Mouse (Mus musculus) central nervous system, embryonic 14 days (tissue): ENCODE data around the gene Arfgap2. TPM values are rescaled to one million over a fixed set of nuclear protein-coding genes. Genes with fewer than 3 reads are reported as not detected.

Experiments used
- polyA plus RNA-seq: library from polyadenylated mRNA; depleted of rRNA; stranded (reverse); fragments of >200 nt; gene quantifications from 2 replicates; pipeline ENCODE4 v1.2.3, GENCODE M21; 2012; rRNA removed

Arfgap2 gene
- 37.8 and 40.4 TPM in 2 replicates for polyA plus RNA-seq

GRCm38 (mm10) chr2:91264711-91265681 lies at the start of gene Arfgap2:
Gene Arfgap2 (plus strand): TSS chr2:91264974.

GRCm38 (mm10) chr2:91236601-91237510 lies 27.9 kb upstream of the Arfgap2 start, which contains the start of gene Ddb2:
Gene Ddb2 (minus strand): TSS chr2:91236982.

GRCm38 (mm10) chr2:91255661-91256150 lies 9.1 kb upstream of the Arfgap2 start, which contains the start of gene Pacsin3:
Gene Pacsin3 (plus strand): TSS chr2:91255954.

Other genes starting within 250 kb of the Arfgap2 start
- gene Rapsn, start 229.4 kb upstream of the Arfgap2 start, polyA plus RNA-seq: 0.87 and 3.8 TPM in 2 replicates
- gene Psmc3, start 211.0 kb upstream of the Arfgap2 start, polyA plus RNA-seq: 189 and 195 TPM in 2 replicates
- 50.2 and 64.7 TPM in 2 replicates for gene Slc39a13, start 194.6 kb upstream of the Arfgap2 start, polyA plus RNA-seq
- 6.7 and 6.9 TPM in 2 replicates for gene Spi1, start 182.6 kb upstream of the Arfgap2 start, polyA plus RNA-seq
- gene Mybpc3, start 146.8 kb upstream of the Arfgap2 start, polyA plus RNA-seq: 0.02 and 0.08 TPM in 2 replicates
- gene Madd, start 81.1 kb upstream of the Arfgap2 start, polyA plus RNA-seq: 89.0 and 90.3 TPM in 2 replicates
- 3.2 and 3.6 TPM in 2 replicates for gene Nr1h3, start 62.1 kb upstream of the Arfgap2 start, polyA plus RNA-seq
- 35.3 and 36.3 TPM in 2 replicates for gene Acp2, start 62.1 kb upstream of the Arfgap2 start, polyA plus RNA-seq
- 34.6 and 36.6 TPM in 2 replicates for gene Ddb2, start 28.0 kb upstream of the Arfgap2 start, polyA plus RNA-seq
- gene Pacsin3, start 9.0 kb upstream of the Arfgap2 start, polyA plus RNA-seq: 27.3 and 34.3 TPM in 2 replicates
- 73.2 and 76.6 TPM in 2 replicates for gene 1110051M20Rik, start 179.7 kb downstream of the Arfgap2 start, polyA plus RNA-seq
- 9.0 and 11.0 TPM in 2 replicates for gene Lrp4, start 192.5 kb downstream of the Arfgap2 start, polyA plus RNA-seq